Mouse (Mus musculus) midbrain, embryonic 10.5 days (tissue): ENCODE results near the gene Stk38l. TPM values are rescaled to one million over a fixed set of nuclear protein-coding genes. Genes with fewer than 3 reads are reported as not detected.

Experiments used
- DNase-seq: peaks from one replicate; pipeline ENCODE4 v3.0.0-alpha.2; 2017; ENCODE audit warnings: low spot score
- H3K27ac ChIP-seq: fragments of 300-500 bp; sonication (generic); replicated peaks from 2 replicates; pipeline ENCODE4 v1.5.1; 2016; ENCODE audit warnings: mild to moderate bottlenecking
- H3K27me3 ChIP-seq: fragments of 300-500 bp; sonication (generic); 2 replicates; pipeline ENCODE4 v1.6.1; 2016; ENCODE audit warnings: low read depth, mild to moderate bottlenecking; ENCODE audit not compliant: poor library complexity, severe bottlenecking
- H3K36me3 ChIP-seq: fragments of 300-500 bp; sonication (generic); 2 replicates; pipeline ENCODE4 v1.6.1; 2016; ENCODE audit warnings: mild to moderate bottlenecking, moderate library complexity
- H3K4me1 ChIP-seq: fragments of 300-500 bp; sonication (generic); 2 replicates; pipeline ENCODE4 v1.6.1; 2016
- H3K4me3 ChIP-seq: fragments of 300-500 bp; sonication (generic); 2 replicates; pipeline ENCODE4 v1.5.1; 2016; ENCODE audit warnings: mild to moderate bottlenecking, moderate library complexity
- H3K9me3 ChIP-seq: fragments of 300-500 bp; sonication (generic); replicated peaks from 2 replicates; pipeline ENCODE4 v1.6.1; 2016; ENCODE audit warnings: mild to moderate bottlenecking
- WGBS: fragments of 180-500 bp; shearing (Covaris S2); methylation state at CpG from one replicate; pipeline ENCODE4 v1.1.7; 2016; 5-methylcytosine and 5-hydroxymethylcytosine counted together
- polyA plus RNA-seq: library from polyadenylated mRNA; unstranded; fragments of >200 nt; fragmentation: Nextera tagmentation; extraction: Ambion mirVana; gene quantifications from 2 replicates; pipeline ENCODE4 v1.2.1, GENCODE M21; 2016

Stk38l gene
- polyA plus RNA-seq, 1 experiment from 2014 or later = 21.0 TPM

DNA sequence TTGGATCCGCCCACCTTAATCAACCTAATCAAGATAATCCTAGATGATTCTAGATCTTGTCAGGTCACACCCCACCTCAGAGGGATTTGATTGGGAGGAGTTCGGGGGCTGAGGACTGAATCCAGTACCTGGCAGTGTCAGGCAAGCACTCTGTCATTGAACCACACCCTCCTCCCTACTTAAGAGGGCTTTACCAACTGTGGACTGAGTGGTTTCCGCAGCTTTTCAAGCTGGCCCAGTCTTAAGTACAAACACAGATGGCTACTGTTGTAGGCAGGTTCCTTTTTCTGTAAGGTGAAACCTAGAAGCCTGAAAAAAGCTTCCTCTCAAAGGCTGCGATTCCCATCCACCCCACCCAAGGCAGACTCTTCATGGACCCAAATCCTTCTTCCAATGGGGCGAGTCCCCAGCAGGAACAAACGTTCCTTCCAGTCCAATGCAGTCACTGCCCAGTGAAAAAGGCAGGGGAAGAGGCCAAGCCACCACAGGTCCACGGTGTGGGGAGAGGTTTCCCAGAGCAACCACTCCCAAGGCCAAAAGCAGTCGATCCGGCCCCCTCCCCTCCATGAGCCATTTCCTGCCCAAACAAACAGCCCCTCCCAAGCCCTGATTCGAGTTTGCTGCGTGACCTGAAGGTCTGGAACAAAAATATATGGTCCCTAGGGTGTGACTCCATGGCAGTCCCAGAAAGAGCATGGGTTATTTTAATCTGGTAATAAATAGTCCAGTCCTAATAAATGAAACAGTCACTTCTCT lies 22.5 kb upstream of the Stk38l start:
- DNase-seq = no peak
- Histone ChIP-seq H3K4me1 (no peaks in the 10 kb centered on the region), H3K27me3 (no peaks in the 10 kb centered on the region), H3K36me3 (no peaks in the 10 kb centered on the region), H3K4me3 (no peak overlapping the region), H3K9me3 (0 out of 2 replicates have a peak, but pooled peaks cover 6% of the 10 kb centered on the region), H3K27ac (no peak overlapping the region)
- 80% methylated on average over 11 of the region's 11 CpGs for WGBS

DNA sequence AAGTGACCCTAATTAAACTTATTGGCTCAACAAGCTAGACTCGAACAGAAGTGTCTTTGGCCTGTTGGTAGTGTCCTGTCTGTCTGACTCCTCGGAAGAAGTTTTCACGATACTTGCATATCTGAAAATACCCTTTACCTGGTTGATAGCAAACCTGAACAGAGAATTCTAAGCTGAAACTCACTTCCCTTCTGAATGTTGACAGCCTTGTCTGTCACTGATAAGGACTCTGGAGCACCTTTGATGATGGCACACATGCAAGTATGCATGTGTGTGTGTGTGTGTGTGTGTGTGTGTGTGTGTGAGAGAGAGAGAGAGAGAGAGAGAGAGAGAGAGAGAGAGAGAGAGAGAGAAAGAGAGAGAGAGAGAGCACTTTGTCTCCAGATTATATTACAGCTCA lies 21.4 kb upstream of the Stk38l start:
- Histone ChIP-seq H3K27me3 (no peaks in the 10 kb centered on the region), H3K4me1 (no peaks in the 10 kb centered on the region), H3K4me3 (no peak overlapping the region), H3K27ac (no peak overlapping the region), H3K9me3 (0 out of 2 replicates have a peak, but pooled peaks cover 6% of the 10 kb centered on the region), H3K36me3 (no peaks in the 10 kb centered on the region)
- WGBS = 89% methylated on average over 3 of the region's 3 CpGs
- DNase-seq = no peak

DNA sequence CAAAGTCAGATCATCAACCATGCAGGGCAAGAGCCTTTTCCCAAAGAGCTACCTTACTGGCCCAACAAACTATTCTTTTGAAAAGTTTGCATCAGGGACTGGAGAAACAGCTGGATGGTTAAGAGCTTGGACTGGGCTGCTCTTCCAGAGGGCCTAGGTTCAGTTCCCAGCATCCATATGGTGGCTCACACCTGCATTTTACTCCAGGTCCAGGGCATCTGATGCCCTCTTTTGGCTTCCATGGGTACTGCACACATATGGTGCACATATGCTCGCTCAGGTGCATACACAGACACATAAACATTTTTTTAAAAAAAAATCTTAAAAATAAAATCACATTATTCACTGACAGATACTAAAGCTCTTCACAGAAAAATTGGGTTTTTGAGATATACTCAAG lies 19.2 kb upstream of the Stk38l start:
- 88% methylated on average over 1 of the region's 1 CpGs for WGBS
- DNase-seq = no peak
- Histone ChIP-seq H3K27ac (no peak overlapping the region), H3K4me1 (no peaks in the 10 kb centered on the region), H3K4me3 (no peak overlapping the region), H3K9me3 (0 out of 2 replicates have a peak, but pooled peaks cover 6% of the 10 kb centered on the region), H3K27me3 (no peaks in the 10 kb centered on the region), H3K36me3 (no peaks in the 10 kb centered on the region)

DNA sequence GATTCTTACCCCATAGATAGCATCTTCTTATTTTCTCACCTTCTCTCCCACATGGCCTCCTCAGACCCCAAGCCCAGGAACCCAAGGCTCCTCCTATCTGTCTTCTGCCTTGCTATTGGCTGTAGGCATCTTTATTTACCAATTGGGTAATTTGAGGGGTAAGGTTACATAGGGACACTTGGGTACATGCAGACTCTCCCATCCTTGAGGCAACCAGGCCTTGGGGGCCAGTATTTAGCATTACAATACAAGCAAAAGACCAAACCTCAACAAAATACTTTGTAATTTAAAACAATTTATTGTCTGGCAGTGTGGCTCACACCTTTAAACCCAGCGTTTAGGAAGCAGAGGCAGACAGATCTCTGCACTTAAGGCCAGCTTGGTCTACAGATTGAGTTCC lies 5.2 kb upstream of the Stk38l start:
- Histone ChIP-seq H3K36me3 (no peaks in the 10 kb centered on the region), H3K4me3 (no peak overlapping the region), H3K27ac (no peak overlapping the region), H3K27me3 (no peaks in the 10 kb centered on the region), H3K4me1 (no peaks in the 10 kb centered on the region), H3K9me3 (no peaks in the 10 kb centered on the region)
- 80% methylated on average over 1 of the region's 1 CpGs for WGBS
- no peak for DNase-seq

DNA sequence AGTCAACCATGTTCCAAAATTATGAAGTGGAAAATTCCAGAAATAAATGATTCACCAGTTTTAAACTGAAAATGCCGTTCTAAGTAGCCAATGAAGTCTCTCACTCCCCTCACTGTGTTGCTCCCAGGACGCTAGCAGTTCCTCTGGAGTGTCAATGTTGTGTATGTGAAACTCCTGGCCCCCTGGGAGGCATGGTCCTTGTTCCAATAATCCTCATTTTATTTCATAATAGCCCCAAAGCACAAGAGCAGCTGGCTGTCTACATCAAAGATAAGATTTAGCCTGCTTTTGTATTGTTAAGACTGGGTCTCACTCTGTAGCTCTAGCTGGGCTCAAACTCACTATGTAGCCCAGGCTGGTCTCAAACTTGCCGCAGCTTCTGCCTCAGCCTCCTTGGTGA lies 990 bp upstream of the Stk38l start:
- no peaks in the 10 kb centered on the region for H3K36me3 ChIP-seq
- WGBS = 90% methylated on average over 3 of the region's 3 CpGs
- no peak overlapping the region for H3K4me3 ChIP-seq
- H3K4me1 ChIP-seq = peaks cover 9% of the 10 kb centered on the region
- H3K9me3 ChIP-seq = no peaks in the 10 kb centered on the region
- H3K27me3 ChIP-seq = no peaks in the 10 kb centered on the region
- no peak overlapping the region for H3K27ac ChIP-seq
- DNase-seq = no peak

DNA sequence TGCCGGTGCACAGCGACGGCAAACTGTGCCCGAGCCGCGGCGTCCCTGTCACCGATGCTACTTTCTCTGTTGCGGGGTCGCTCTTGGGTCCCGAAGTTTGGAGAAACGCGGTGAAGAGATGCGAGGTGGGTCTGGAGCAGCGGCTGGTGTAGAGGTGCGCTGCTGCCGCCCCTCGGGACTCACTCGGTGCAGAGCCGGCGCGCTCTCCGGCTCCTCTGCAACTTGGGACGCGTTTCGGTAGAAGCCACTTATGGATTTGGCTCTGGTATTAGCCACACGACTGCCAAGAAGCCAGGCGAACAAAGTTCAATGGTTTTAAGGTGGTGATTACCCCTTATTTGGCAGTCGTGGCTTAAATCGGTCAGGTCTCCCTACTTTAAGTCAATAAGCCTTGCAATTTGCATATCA lies 593 bp downstream of the Stk38l start:
- H3K9me3 ChIP-seq = no peaks in the 10 kb centered on the region
- 0% methylated on average over 30 of the region's 30 CpGs for WGBS
- no peaks in the 10 kb centered on the region for H3K36me3 ChIP-seq
- H3K27me3 ChIP-seq = no peaks in the 10 kb centered on the region
- DNase-seq = no peak
- H3K4me1 ChIP-seq = peaks cover 9% of the 10 kb centered on the region
- peak overlapping the region; percentile 91 for H3K4me3 ChIP-seq
- H3K27ac ChIP-seq = peak overlapping the region; percentile 88

DNA sequence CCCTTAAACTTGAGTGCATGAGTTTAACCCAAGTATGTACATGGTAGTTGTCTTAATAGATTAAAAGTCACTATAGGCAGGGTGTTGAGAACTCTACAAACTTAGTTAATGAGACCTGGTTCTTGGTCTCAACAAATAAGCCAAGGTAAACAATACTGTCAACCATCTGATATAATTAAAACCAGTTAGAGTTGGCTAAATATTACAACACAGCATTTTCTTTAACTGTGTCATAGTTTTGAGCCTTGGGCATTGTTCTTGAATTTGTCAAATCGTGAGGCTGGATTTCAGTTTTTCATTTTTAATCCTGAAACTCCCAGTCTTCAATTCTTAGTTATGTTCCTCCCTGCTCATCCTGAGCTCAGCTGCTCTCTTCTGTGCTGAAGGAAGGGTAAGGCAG lies 6.2 kb downstream of the Stk38l start:
- Histone ChIP-seq H3K27ac (no peak overlapping the region), H3K36me3 (no peaks in the 10 kb centered on the region), H3K4me3 (no peak overlapping the region), H3K27me3 (no peaks in the 10 kb centered on the region), H3K4me1 (peaks cover 9% of the 10 kb centered on the region), H3K9me3 (no peaks in the 10 kb centered on the region)
- 83% methylated on average over 1 of the region's 1 CpGs for WGBS
- DNase-seq = no peak

DNA sequence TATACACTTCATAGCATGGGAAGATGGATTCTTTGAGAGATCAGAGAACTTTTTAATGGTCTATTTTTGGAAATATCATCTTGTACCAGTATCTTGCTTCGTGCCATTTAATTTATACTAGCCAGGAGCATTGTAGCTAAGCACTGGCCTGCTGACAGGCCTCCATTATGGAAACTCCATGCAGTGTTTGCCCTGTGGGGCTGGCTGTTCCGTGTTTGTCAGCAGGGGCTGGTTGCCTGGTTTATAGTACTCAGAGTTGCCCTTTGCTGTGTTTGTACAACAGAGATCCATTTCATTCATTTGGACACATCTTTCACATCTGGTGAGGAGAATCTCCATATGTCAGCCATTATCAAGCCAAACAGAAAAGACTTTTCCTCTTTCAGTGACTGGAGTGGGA lies 6.9 kb downstream of the Stk38l start:
- DNase-seq = no peak
- 0 out of 2 replicates have a peak, but pooled peaks cover 6% of the 10 kb centered on the region for H3K4me1 ChIP-seq
- H3K36me3 ChIP-seq = no peaks in the 10 kb centered on the region
- no peaks in the 10 kb centered on the region for H3K27me3 ChIP-seq
- no peak overlapping the region for H3K4me3 ChIP-seq
- no peaks in the 10 kb centered on the region for H3K9me3 ChIP-seq
- WGBS = 68% methylated on average over 2 of the region's 2 CpGs
- H3K27ac ChIP-seq = no peak overlapping the region

DNA sequence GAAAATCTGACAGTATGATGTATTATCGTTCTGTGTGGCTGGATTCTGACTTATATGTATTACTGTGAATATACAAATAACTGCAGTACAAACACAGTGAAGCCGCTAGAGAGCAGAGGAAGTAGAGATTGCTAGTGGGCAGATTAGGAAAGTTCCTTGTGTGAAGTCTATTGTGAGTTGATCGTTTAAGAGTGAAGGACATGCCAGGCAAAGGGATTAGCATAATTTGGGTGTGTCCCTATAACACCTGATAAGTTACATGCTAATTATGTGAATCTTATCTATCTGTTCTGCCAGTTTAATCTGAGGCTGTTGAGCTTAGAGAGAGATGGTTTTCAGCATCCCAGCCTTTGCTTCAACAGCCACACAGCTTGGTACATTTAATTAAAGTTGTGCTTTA lies 7.4 kb downstream of the Stk38l start:
- DNase-seq = no peak
- no peaks in the 10 kb centered on the region for H3K27me3 ChIP-seq
- 78% methylated on average over 3 of the region's 3 CpGs for WGBS
- no peak overlapping the region for H3K4me3 ChIP-seq
- no peaks in the 10 kb centered on the region for H3K36me3 ChIP-seq
- H3K27ac ChIP-seq = no peak overlapping the region
- no peaks in the 10 kb centered on the region for H3K9me3 ChIP-seq
- 0 out of 2 replicates have a peak, but pooled peaks cover 6% of the 10 kb centered on the region for H3K4me1 ChIP-seq

DNA sequence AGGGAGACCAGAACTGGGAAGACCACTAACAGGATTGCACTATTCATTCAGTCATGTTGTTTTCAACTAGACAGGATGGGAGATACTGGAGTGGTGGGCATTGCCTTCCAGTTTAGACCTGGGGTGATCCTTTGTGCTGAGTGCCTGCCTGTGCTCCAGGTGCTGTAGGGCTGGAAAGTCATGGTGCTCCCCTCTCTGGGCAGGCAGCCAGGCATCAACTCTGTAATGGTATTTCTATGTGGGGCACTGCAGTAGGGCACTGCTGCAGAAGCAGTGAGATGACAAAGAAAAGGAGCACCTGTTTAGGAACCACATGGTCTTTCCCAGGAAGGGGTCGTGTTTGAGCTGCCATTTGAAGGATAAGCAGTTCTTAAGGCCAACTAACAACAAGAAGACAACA lies 7.9 kb downstream of the Stk38l start:
- no peak overlapping the region for H3K27ac ChIP-seq
- WGBS = 76% methylated on average over 1 of the region's 1 CpGs
- no peak overlapping the region for H3K4me3 ChIP-seq
- H3K36me3 ChIP-seq = no peaks in the 10 kb centered on the region
- H3K27me3 ChIP-seq = no peaks in the 10 kb centered on the region
- no peaks in the 10 kb centered on the region for H3K9me3 ChIP-seq
- no peak for DNase-seq
- 0 out of 2 replicates have a peak, but pooled peaks cover 6% of the 10 kb centered on the region for H3K4me1 ChIP-seq

DNA sequence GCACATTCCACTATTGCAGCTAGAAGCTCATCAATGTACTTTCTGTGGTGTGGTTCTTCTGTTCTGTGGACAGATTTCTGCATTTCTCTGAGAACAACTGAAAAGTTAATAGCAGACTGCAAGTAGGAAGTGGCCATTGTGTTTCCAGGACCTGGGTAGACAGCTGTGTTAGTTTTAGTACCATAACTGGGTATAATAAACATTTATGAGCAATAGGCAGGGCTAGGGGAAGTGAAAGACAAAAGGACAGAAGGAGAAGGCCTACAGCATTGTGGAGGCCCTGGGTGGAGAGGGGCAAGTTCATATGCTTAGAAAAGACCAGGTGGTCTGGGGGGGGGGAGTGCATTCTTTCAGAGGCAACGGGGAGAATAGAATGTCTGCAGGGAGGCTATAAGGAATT lies 8.8 kb downstream of the Stk38l start:
- 0 out of 2 replicates have a peak, but pooled peaks cover 6% of the 10 kb centered on the region for H3K4me1 ChIP-seq
- no peaks in the 10 kb centered on the region for H3K9me3 ChIP-seq
- no peak overlapping the region for H3K27ac ChIP-seq
- no peak overlapping the region for H3K4me3 ChIP-seq
- DNase-seq = no peak
- WGBS = 86% methylated on average over 1 of the region's 1 CpGs
- no peaks in the 10 kb centered on the region for H3K27me3 ChIP-seq
- H3K36me3 ChIP-seq = no peaks in the 10 kb centered on the region

DNA sequence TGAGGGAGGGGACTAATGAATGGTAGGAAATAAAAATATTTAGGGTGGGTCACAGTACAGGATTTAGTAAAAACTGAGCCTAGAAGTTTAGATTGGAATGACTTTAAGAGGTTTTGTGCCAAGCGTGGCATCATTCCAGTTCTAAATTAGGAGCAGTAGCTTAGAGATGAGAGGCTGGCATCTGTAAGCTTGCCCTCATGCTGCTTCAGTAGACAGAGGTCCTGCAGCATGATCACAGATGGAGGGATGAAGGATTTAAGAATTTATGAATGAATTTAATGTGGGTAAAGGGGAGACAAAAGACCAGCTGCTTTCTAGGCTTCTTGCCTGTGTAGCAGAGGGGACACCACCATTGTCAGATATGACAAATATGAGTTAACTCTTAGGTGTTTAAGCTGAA lies 14.1 kb downstream of the Stk38l start:
- H3K27me3 ChIP-seq = no peaks in the 10 kb centered on the region
- no peak overlapping the region for H3K27ac ChIP-seq
- H3K9me3 ChIP-seq = no peaks in the 10 kb centered on the region
- WGBS = 85% methylated on average over 1 of the region's 1 CpGs
- peaks cover 3% of the 10 kb centered on the region; the same call in 1 of the 2 replicates for H3K4me1 ChIP-seq
- H3K36me3 ChIP-seq = no peaks in the 10 kb centered on the region
- DNase-seq = no peak
- no peak overlapping the region for H3K4me3 ChIP-seq

DNA sequence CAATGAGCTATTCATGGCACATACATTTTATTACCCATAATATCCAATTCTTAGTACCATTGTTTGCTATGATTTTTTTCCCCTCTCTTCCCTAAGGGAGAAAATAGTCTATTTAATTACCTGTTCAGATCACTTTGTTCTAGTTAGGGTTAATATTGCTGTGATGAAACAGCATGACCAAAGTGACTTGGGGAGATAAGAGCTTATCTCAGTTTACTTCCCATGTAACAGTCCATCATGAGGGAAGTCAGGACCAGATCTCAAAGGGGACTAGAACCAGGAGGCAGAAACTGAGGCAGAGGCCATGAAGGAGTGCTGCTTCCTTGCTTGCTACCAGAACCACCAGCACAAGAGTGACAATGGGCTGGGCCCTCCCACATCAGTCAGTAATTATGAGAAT lies 15.9 kb downstream of the Stk38l start:
- Histone ChIP-seq H3K36me3 (no peaks in the 10 kb centered on the region), H3K4me3 (no peak overlapping the region), H3K27me3 (no peaks in the 10 kb centered on the region), H3K9me3 (no peaks in the 10 kb centered on the region), H3K27ac (no peak overlapping the region), H3K4me1 (peaks cover 3% of the 10 kb centered on the region; the same call in 1 of the 2 replicates)
- no peak for DNase-seq
